Mouse (Mus musculus): ENCODE measurements around the gene Nrap. TPM values are rescaled to one million over a fixed set of nuclear protein-coding genes. Genes with fewer than 3 reads are reported as not detected.

The Nrap gene
- polyA plus RNA-seq, 1 experiment = 25.5 TPM

GRCm38 (mm10) chr19:56346016-56346415, 43.8 kb downstream of the Nrap start:
- TF ChIP-seq TCF3 (IDR thresholded peaks at IDR 0.05; ENCODE audit: insufficient read length, low read depth) (no peak), POLR2A (IDR thresholded peaks at IDR 0.05; ENCODE audit: insufficient read length, low read depth) (no peak), MAX (IDR thresholded peaks at IDR 0.05; ENCODE audit: low read depth) (no peak), MYOD1 (IDR thresholded peaks at IDR 0.05; ENCODE audit: control insufficient read depth in 1 of 3, insufficient read length in 2 of 3, low read depth in 2 of 3) (no peak)
- Histone ChIP-seq H3K79me2 (ENCODE audit: control insufficient read depth, insufficient read depth) (no peaks in the 10 kb centered on the region), H3K36me3 (ENCODE audit: control insufficient read depth, insufficient read depth) (no peaks in the 10 kb centered on the region), H3ac (ENCODE audit: control insufficient read depth, insufficient read length) (no peak overlapping the region), H3K4me2 (ENCODE audit: low read depth) (no peak overlapping the region), H3K27me3 (ENCODE audit: control insufficient read depth, insufficient read depth, insufficient read length) (no peaks in the 10 kb centered on the region), H3K4me3 (no peak overlapping the region)

DNA sequence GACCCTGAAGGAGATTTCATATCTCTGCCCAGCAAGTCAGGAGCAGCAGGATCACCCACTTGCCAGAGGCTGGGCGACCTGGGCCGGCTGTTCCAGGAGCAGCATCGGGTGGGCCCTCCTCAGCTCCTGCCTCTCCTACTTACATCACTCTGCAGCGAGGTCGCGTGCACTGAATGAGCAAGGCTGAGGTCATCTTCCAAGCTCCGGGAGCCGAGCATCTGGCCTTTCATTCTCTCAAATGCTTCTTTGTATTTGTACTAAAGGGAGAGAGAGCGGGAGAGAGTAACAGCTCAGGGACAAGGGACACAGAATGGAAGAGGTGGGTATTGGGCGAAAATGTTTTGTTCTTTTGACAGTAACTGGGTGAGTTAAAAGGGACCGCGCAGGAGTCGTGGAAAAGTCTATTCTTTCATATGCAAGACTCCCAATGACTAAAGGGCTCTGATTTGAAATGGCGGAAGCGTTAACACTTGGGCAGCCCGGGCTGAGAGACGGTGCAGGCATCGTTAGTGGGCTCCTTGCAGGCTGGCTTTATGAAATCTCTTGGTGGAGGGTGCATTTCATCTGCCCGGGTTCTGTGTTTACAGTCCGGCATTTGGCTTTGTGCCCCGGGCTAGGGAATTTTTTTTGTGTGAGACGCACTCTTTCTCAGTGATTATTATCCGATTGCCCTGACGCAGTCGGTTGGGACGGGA, 45.8 kb downstream of the Nrap start:
- no peaks in the 10 kb centered on the region for H3K79me2 ChIP-seq (ENCODE audit: control insufficient read depth, insufficient read depth)
- H3K36me3 ChIP-seq (ENCODE audit: control insufficient read depth, insufficient read depth) = no peaks in the 10 kb centered on the region
- no peak overlapping the region for H3ac ChIP-seq (ENCODE audit: control insufficient read depth, insufficient read length)
- no peaks in the 10 kb centered on the region for H3K27me3 ChIP-seq (ENCODE audit: control insufficient read depth, insufficient read depth, insufficient read length)
- H3K4me3 ChIP-seq = no peak overlapping the region
- TF ChIP-seq SRF (IDR thresholded peaks at IDR 0.05; ENCODE audit: control insufficient read depth, insufficient read length, low read depth) (no peak), USF1 (IDR thresholded peaks at IDR 0.05; ENCODE audit: low read depth) (no peak), MYOG (IDR thresholded peaks at IDR 0.05; ENCODE audit: control insufficient read depth in 1 of 3, insufficient read depth in 1 of 3, insufficient read length in 2 of 3, low read depth in 2 of 3) (no peak), POLR2AphosphoS2 (IDR thresholded peaks at IDR 0.05; ENCODE audit: insufficient read length, low read depth) (no peak), E2F4 (IDR thresholded peaks at IDR 0.05; ENCODE audit: insufficient read depth) (no peak), POLR2A (IDR thresholded peaks at IDR 0.05; ENCODE audit: insufficient read length, low read depth) (no peak), TCF3 (IDR thresholded peaks at IDR 0.05; ENCODE audit: insufficient read length, low read depth) (no peak)
- no peak overlapping the region for H3K4me2 ChIP-seq (ENCODE audit: low read depth)

DNA sequence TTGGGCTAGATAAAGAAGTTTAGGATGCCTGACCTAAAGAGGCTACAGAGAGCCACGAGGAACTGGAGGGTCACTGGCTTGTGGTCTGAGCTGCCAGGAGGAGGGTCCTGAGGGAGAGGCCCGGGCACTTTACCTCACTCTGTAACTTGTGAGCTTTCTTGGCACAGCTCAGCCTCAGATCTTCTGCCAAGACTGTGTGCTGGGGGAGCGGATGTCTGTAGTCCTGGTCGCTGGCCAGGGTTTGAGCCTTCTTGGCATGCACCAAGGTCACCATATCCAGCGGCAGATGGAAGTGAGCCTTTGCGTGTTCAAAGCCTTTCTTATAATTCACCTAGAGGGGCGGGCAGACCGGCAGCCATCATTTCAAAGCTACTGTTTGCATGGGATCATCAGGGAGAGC, 47.8 kb downstream of the Nrap start:
- Histone ChIP-seq H3ac (ENCODE audit: control insufficient read depth, insufficient read length) (no peak overlapping the region), H3K4me2 (ENCODE audit: low read depth) (no peak overlapping the region), H3K4me3 (no peak overlapping the region), H3K36me3 (ENCODE audit: control insufficient read depth, insufficient read depth) (no peaks in the 10 kb centered on the region), H3K27me3 (ENCODE audit: control insufficient read depth, insufficient read depth, insufficient read length) (no peaks in the 10 kb centered on the region), H3K79me2 (ENCODE audit: control insufficient read depth, insufficient read depth) (no peaks in the 10 kb centered on the region)
- no peak for TF ChIP-seq MYOD1 (IDR thresholded peaks at IDR 0.05; ENCODE audit: control insufficient read depth in 1 of 3, insufficient read length in 2 of 3, low read depth in 2 of 3)
- TF ChIP-seq TCF12 (IDR thresholded peaks at IDR 0.05; ENCODE audit: insufficient read depth, poor library complexity, severe bottlenecking) = no peak
- no peak for TF ChIP-seq MYOG (IDR thresholded peaks at IDR 0.05; ENCODE audit: control insufficient read depth in 1 of 3, insufficient read depth in 1 of 3, insufficient read length in 2 of 3, low read depth in 2 of 3)
- no peak for TF ChIP-seq E2F4 (IDR thresholded peaks at IDR 0.05; ENCODE audit: insufficient read depth)
- no peak for TF ChIP-seq POLR2AphosphoS2 (IDR thresholded peaks at IDR 0.05; ENCODE audit: insufficient read length, low read depth)
- TF ChIP-seq TCF3 (IDR thresholded peaks at IDR 0.05; ENCODE audit: insufficient read length, low read depth) = no peak
- no peak for TF ChIP-seq USF1 (IDR thresholded peaks at IDR 0.05; ENCODE audit: low read depth)
- no peak for TF ChIP-seq MAX (IDR thresholded peaks at IDR 0.05; ENCODE audit: low read depth)
- TF ChIP-seq SRF (IDR thresholded peaks at IDR 0.05; ENCODE audit: control insufficient read depth, insufficient read length, low read depth) = no peak
- no peak for TF ChIP-seq REST (IDR thresholded peaks at IDR 0.05; ENCODE audit: insufficient read depth, insufficient read length)
- no peak for TF ChIP-seq CEBPB (IDR thresholded peaks at IDR 0.05; ENCODE audit: insufficient read depth, poor library complexity, severe bottlenecking)

DNA sequence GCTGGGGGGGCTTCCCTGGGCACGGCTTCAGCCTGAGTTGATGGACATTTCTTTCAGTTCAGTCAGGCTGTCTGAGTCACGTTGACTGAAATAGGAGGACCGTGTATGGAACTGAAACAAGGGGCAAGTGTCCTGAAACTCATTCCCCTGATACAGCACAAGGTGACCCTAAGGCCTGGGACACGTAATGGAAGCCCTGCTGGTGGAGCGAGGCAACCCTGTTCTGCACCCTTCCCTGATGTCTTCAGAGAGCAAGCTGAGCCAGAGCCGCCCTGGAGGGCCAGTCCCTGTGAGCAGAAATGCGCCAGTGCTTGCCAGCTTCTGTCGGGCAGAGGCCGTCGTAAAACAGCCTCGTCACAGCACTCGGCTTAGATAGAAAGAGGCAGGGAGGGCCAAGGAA, 53.0 kb downstream of the Nrap start:
- Histone ChIP-seq H3K36me3 (ENCODE audit: control insufficient read depth, insufficient read depth) (no peaks in the 10 kb centered on the region), H3ac (ENCODE audit: control insufficient read depth, insufficient read length) (no peak overlapping the region), H3K4me2 (ENCODE audit: low read depth) (no peak overlapping the region), H3K4me3 (no peak overlapping the region), H3K27me3 (ENCODE audit: control insufficient read depth, insufficient read depth, insufficient read length) (no peaks in the 10 kb centered on the region), H3K79me2 (ENCODE audit: control insufficient read depth, insufficient read depth) (no peaks in the 10 kb centered on the region)
- TF ChIP-seq E2F4 (IDR thresholded peaks at IDR 0.05; ENCODE audit: insufficient read depth) (no peak), POLR2A (IDR thresholded peaks at IDR 0.05; ENCODE audit: insufficient read length, low read depth) (no peak), TCF3 (IDR thresholded peaks at IDR 0.05; ENCODE audit: insufficient read length, low read depth) (no peak), REST (IDR thresholded peaks at IDR 0.05; ENCODE audit: insufficient read depth, insufficient read length) (no peak), MAX (IDR thresholded peaks at IDR 0.05; ENCODE audit: low read depth) (no peak), USF1 (IDR thresholded peaks at IDR 0.05; ENCODE audit: low read depth) (no peak), POLR2AphosphoS2 (IDR thresholded peaks at IDR 0.05; ENCODE audit: insufficient read length, low read depth) (no peak), SRF (IDR thresholded peaks at IDR 0.05; ENCODE audit: control insufficient read depth, insufficient read length, low read depth) (no peak), CEBPB (IDR thresholded peaks at IDR 0.05; ENCODE audit: insufficient read depth, poor library complexity, severe bottlenecking) (no peak), MYOD1 (IDR thresholded peaks at IDR 0.05; ENCODE audit: control insufficient read depth in 1 of 3, insufficient read length in 2 of 3, low read depth in 2 of 3) (no peak)

- Histone ChIP-seq H3K36me3 (ENCODE audit: control insufficient read depth, insufficient read depth) (no peaks in the 10 kb centered on the region), H3K27me3 (ENCODE audit: control insufficient read depth, insufficient read depth, insufficient read length) (no peaks in the 10 kb centered on the region)
These were observed 53.5 kb downstream of the Nrap start for GRCm38 (mm10) chr19:56336321-56336720.

More at GRCm38 (mm10) chr19:56336321-56336720, 53.5 kb downstream of the Nrap start:
- TF ChIP-seq MYOD1 (IDR thresholded peaks at IDR 0.05; ENCODE audit: control insufficient read depth in 1 of 3, insufficient read length in 2 of 3, low read depth in 2 of 3) (no peak), POLR2AphosphoS2 (IDR thresholded peaks at IDR 0.05; ENCODE audit: insufficient read length, low read depth) (no peak), TCF12 (IDR thresholded peaks at IDR 0.05; ENCODE audit: insufficient read depth, poor library complexity, severe bottlenecking) (no peak), MYOG (IDR thresholded peaks at IDR 0.05; ENCODE audit: control insufficient read depth in 1 of 3, insufficient read depth in 1 of 3, insufficient read length in 2 of 3, low read depth in 2 of 3) (no peak), E2F4 (IDR thresholded peaks at IDR 0.05; ENCODE audit: insufficient read depth) (no peak), USF1 (IDR thresholded peaks at IDR 0.05; ENCODE audit: low read depth) (no peak), MAX (IDR thresholded peaks at IDR 0.05; ENCODE audit: low read depth) (no peak), SRF (IDR thresholded peaks at IDR 0.05; ENCODE audit: control insufficient read depth, insufficient read length, low read depth) (no peak), TCF3 (IDR thresholded peaks at IDR 0.05; ENCODE audit: insufficient read length, low read depth) (no peak), CEBPB (IDR thresholded peaks at IDR 0.05; ENCODE audit: insufficient read depth, poor library complexity, severe bottlenecking) (no peak), REST (IDR thresholded peaks at IDR 0.05; ENCODE audit: insufficient read depth, insufficient read length) (no peak), POLR2A (IDR thresholded peaks at IDR 0.05; ENCODE audit: insufficient read length, low read depth) (no peak)
- H3K4me3 ChIP-seq = no peak overlapping the region
- H3K4me2 ChIP-seq (ENCODE audit: low read depth) = no peak overlapping the region
- no peak overlapping the region for H3ac ChIP-seq (ENCODE audit: control insufficient read depth, insufficient read length)
- H3K79me2 ChIP-seq (ENCODE audit: control insufficient read depth, insufficient read depth) = no peaks in the 10 kb centered on the region
